Mouse (Mus musculus) lung, embryonic 15.5 days (tissue): ENCODE data around the gene Serpinb7. TPM values are rescaled to one million over a fixed set of nuclear protein-coding genes. Genes with fewer than 3 reads are reported as not detected.

Source experiments
- ATAC-seq: fragments of 200-750 bp; cut with Nextera tagmentation; 2 replicates; pipeline ENCODE4 v1.8.0; 2017; ENCODE audit warnings: moderate number of reproducible peaks, borderline replicate concordance; ENCODE audit not compliant: low FRiP score, low TSS enrichment; ENCODE audit errors: extremely low read depth
- H3K27ac ChIP-seq: fragments of 300-500 bp; sonication (generic); 2 replicates; pipeline ENCODE4 v1.5.1; 2015; ENCODE audit warnings: moderate library complexity, mild to moderate bottlenecking, inconsistent platforms
- H3K27me3 ChIP-seq: fragments of 300-500 bp; sonication (generic); 2 replicates; pipeline ENCODE4 v1.6.1; 2015; ENCODE audit warnings: inconsistent platforms
- H3K36me3 ChIP-seq: fragments of 300-500 bp; sonication (generic); 2 replicates; pipeline ENCODE4 v1.6.1; 2015; ENCODE audit warnings: inconsistent platforms
- H3K4me1 ChIP-seq: fragments of 300-500 bp; sonication (generic); 2 replicates; pipeline ENCODE4 v1.6.1; 2015; ENCODE audit warnings: inconsistent platforms
- H3K4me2 ChIP-seq: fragments of 300-500 bp; sonication (generic); 2 replicates; pipeline ENCODE4 v1.6.1; 2015; ENCODE audit warnings: inconsistent platforms, mild to moderate bottlenecking, moderate library complexity
- H3K4me3 ChIP-seq: fragments of 300-500 bp; sonication (generic); 2 replicates; pipeline ENCODE4 v1.5.1; 2015; ENCODE audit warnings: mild to moderate bottlenecking, inconsistent platforms
- H3K9ac ChIP-seq: fragments of 300-500 bp; sonication (generic); 2 replicates; pipeline ENCODE4 v1.6.1; 2015; ENCODE audit warnings: inconsistent platforms
- H3K9me3 ChIP-seq: fragments of 300-500 bp; sonication (generic); 2 replicates; pipeline ENCODE4 v1.6.1; 2016; ENCODE audit warnings: inconsistent platforms
- WGBS: fragments of 180-500 bp; shearing (Covaris S2); methylation state at CpG from one replicate; pipeline ENCODE4 v1.1.7; 2015; 5-methylcytosine and 5-hydroxymethylcytosine counted together
- polyA plus RNA-seq: library from polyadenylated mRNA; unstranded; fragments of >200 nt; fragmentation: Nextera tagmentation; extraction: Ambion mirVana; gene quantifications from 2 replicates; pipeline ENCODE4 v1.2.1, GENCODE M21; 2015

Serpinb7 gene
- polyA plus RNA-seq: 0.20 and 0.52 TPM in 2 replicates

GRCm38 (mm10) chr1:107399355-107399754, at the start of gene Serpinb7:
Serpinb7 (plus strand) TSS chr1:107399655.
- H3K4me2 ChIP-seq: no peak within 1 kb of the TSS
- H3K4me1 ChIP-seq: no peaks in the 10 kb centered on the region
- H3K36me3 ChIP-seq: no peaks in the 10 kb centered on the region
- H3K27me3 ChIP-seq: no peaks in the 10 kb centered on the region
- no peak within 1 kb of the TSS for H3K9ac ChIP-seq
- no peak within 1 kb of the TSS for H3K27ac ChIP-seq
- no peak within 1 kb of the TSS for H3K4me3 ChIP-seq
- ATAC-seq: no peak
- no peaks in the 10 kb centered on the region for H3K9me3 ChIP-seq
- 61% methylated on average over 3 of the region's 3 CpGs for WGBS

- no peaks in the 10 kb centered on the region for H3K4me1 ChIP-seq
- 36% methylated on average over 3 of the region's 3 CpGs for WGBS
These were observed 49.1 kb upstream of the Serpinb7 start for GRCm38 (mm10) chr1:107350392-107350791.

GRCm38 (mm10) chr1:107351115-107351514, 48.3 kb upstream of the Serpinb7 start:
- 40% methylated on average over 2 of the region's 2 CpGs for WGBS
- H3K4me1 ChIP-seq: no peaks in the 10 kb centered on the region
- no peak overlapping the region for H3K4me3 ChIP-seq
- H3K9me3 ChIP-seq: no peaks in the 10 kb centered on the region
- H3K9ac ChIP-seq: no peak overlapping the region
- no peaks in the 10 kb centered on the region for H3K36me3 ChIP-seq
- H3K27ac ChIP-seq: no peak overlapping the region
- H3K27me3 ChIP-seq: no peaks in the 10 kb centered on the region
- ATAC-seq: no peak
- H3K4me2 ChIP-seq: no peak overlapping the region

More at GRCm38 (mm10) chr1:107350392-107350791, 49.1 kb upstream of the Serpinb7 start:
- H3K36me3 ChIP-seq: no peaks in the 10 kb centered on the region
- H3K9ac ChIP-seq: no peak overlapping the region
- H3K9me3 ChIP-seq: no peaks in the 10 kb centered on the region
- H3K27ac ChIP-seq: no peak overlapping the region
- no peaks in the 10 kb centered on the region for H3K27me3 ChIP-seq
- no peak overlapping the region for H3K4me3 ChIP-seq
- ATAC-seq: no peak
- no peak overlapping the region for H3K4me2 ChIP-seq

- Histone ChIP-seq H3K36me3 (no peaks in the 10 kb centered on the region), H3K27me3 (no peaks in the 10 kb centered on the region), H3K27ac (no peak overlapping the region), H3K4me1 (no peaks in the 10 kb centered on the region), H3K9me3 (no peaks in the 10 kb centered on the region), H3K4me2 (no peak overlapping the region), H3K4me3 (no peak overlapping the region), H3K9ac (no peak overlapping the region)
- WGBS: 38% methylated on average over 3 of the region's 3 CpGs
- no peak for ATAC-seq
These were observed 46.4 kb upstream of the Serpinb7 start for GRCm38 (mm10) chr1:107353046-107353445.

GRCm38 (mm10) chr1:107360898-107361297, 38.6 kb upstream of the Serpinb7 start, which contains the start of gene Serpinb11:
Serpinb11 (plus strand) TSS chr1:107361198.
- H3K4me2 ChIP-seq: no peak within 1 kb of the TSS
- no peaks in the 10 kb centered on the region for H3K4me1 ChIP-seq
- no peak within 1 kb of the TSS for H3K27ac ChIP-seq
- no peaks in the 10 kb centered on the region for H3K9me3 ChIP-seq
- no peaks in the 10 kb centered on the region for H3K36me3 ChIP-seq
- 64% methylated on average over 1 of the region's 1 CpGs for WGBS
- no peak for ATAC-seq
- H3K4me3 ChIP-seq: no peak within 1 kb of the TSS
- no peak within 1 kb of the TSS for H3K9ac ChIP-seq
- H3K27me3 ChIP-seq: no peaks in the 10 kb centered on the region

- Histone ChIP-seq H3K27ac (no peak overlapping the region), H3K4me3 (no peak overlapping the region), H3K4me1 (no peaks in the 10 kb centered on the region), H3K4me2 (no peak overlapping the region), H3K9ac (no peak overlapping the region), H3K9me3 (no peaks in the 10 kb centered on the region), H3K36me3 (no peaks in the 10 kb centered on the region), H3K27me3 (no peaks in the 10 kb centered on the region)
- no peak for ATAC-seq
- WGBS: 61% methylated on average over 7 of the region's 7 CpGs
These were observed 33.5 kb upstream of the Serpinb7 start for GRCm38 (mm10) chr1:107365973-107366372.

GRCm38 (mm10) chr1:107368944-107369343, 30.5 kb upstream of the Serpinb7 start:
- WGBS: 62% methylated on average over 2 of the region's 2 CpGs
- H3K4me2 ChIP-seq: no peak overlapping the region
- no peak for ATAC-seq

GRCm38 (mm10) chr1:107376952-107377351, 22.5 kb upstream of the Serpinb7 start:
- no peaks in the 10 kb centered on the region for H3K36me3 ChIP-seq
- H3K9me3 ChIP-seq: no peaks in the 10 kb centered on the region
- no peaks in the 10 kb centered on the region for H3K27me3 ChIP-seq
- no peak for ATAC-seq
- 30% methylated on average over 4 of the region's 4 CpGs for WGBS
- H3K4me3 ChIP-seq: no peak overlapping the region
- no peak overlapping the region for H3K4me2 ChIP-seq
- H3K9ac ChIP-seq: no peak overlapping the region
- no peak overlapping the region for H3K27ac ChIP-seq
- no peaks in the 10 kb centered on the region for H3K4me1 ChIP-seq

More at GRCm38 (mm10) chr1:107368944-107369343, 30.5 kb upstream of the Serpinb7 start:
- Histone ChIP-seq H3K4me1 (no peaks in the 10 kb centered on the region), H3K36me3 (no peaks in the 10 kb centered on the region), H3K27me3 (no peaks in the 10 kb centered on the region), H3K9me3 (no peaks in the 10 kb centered on the region), H3K27ac (no peak overlapping the region), H3K4me3 (no peak overlapping the region), H3K9ac (no peak overlapping the region)

GRCm38 (mm10) chr1:107378368-107378767, 21.1 kb upstream of the Serpinb7 start:
- ATAC-seq: no peak
- Histone ChIP-seq H3K27me3 (no peaks in the 10 kb centered on the region), H3K9me3 (no peaks in the 10 kb centered on the region), H3K36me3 (no peaks in the 10 kb centered on the region), H3K4me1 (no peaks in the 10 kb centered on the region), H3K4me2 (no peak overlapping the region), H3K27ac (no peak overlapping the region), H3K9ac (no peak overlapping the region), H3K4me3 (no peak overlapping the region)

- Histone ChIP-seq H3K27ac (no peak overlapping the region), H3K9ac (no peak overlapping the region), H3K4me1 (no peaks in the 10 kb centered on the region), H3K27me3 (no peaks in the 10 kb centered on the region), H3K4me2 (no peak overlapping the region), H3K36me3 (no peaks in the 10 kb centered on the region), H3K4me3 (no peak overlapping the region), H3K9me3 (no peaks in the 10 kb centered on the region)
- ATAC-seq: no peak
These were observed 18.0 kb upstream of the Serpinb7 start for GRCm38 (mm10) chr1:107381491-107381890.

GRCm38 (mm10) chr1:107382404-107382803, 17.1 kb upstream of the Serpinb7 start:
- Histone ChIP-seq H3K4me2 (no peak overlapping the region), H3K9me3 (no peaks in the 10 kb centered on the region), H3K4me3 (no peak overlapping the region), H3K4me1 (no peaks in the 10 kb centered on the region), H3K9ac (no peak overlapping the region), H3K27me3 (no peaks in the 10 kb centered on the region), H3K36me3 (no peaks in the 10 kb centered on the region), H3K27ac (no peak overlapping the region)
- WGBS: 81% methylated on average over 1 of the region's 1 CpGs
- ATAC-seq: no peak

GRCm38 (mm10) chr1:107384532-107384931, 14.9 kb upstream of the Serpinb7 start:
- H3K27ac ChIP-seq: no peak overlapping the region
- no peak overlapping the region for H3K9ac ChIP-seq
- 82% methylated on average over 9 of the region's 9 CpGs for WGBS
- no peaks in the 10 kb centered on the region for H3K27me3 ChIP-seq
- H3K4me1 ChIP-seq: no peaks in the 10 kb centered on the region
- ATAC-seq: no peak
- H3K4me2 ChIP-seq: no peak overlapping the region
- no peak overlapping the region for H3K4me3 ChIP-seq
- no peaks in the 10 kb centered on the region for H3K36me3 ChIP-seq
- no peaks in the 10 kb centered on the region for H3K9me3 ChIP-seq

- Histone ChIP-seq H3K9me3 (no peaks in the 10 kb centered on the region), H3K4me1 (no peaks in the 10 kb centered on the region), H3K36me3 (no peaks in the 10 kb centered on the region), H3K4me3 (no peak overlapping the region), H3K27ac (no peak overlapping the region), H3K27me3 (no peaks in the 10 kb centered on the region), H3K4me2 (no peak overlapping the region), H3K9ac (no peak overlapping the region)
- ATAC-seq: no peak
- 68% methylated on average over 2 of the region's 2 CpGs for WGBS
These were observed 9.7 kb upstream of the Serpinb7 start for GRCm38 (mm10) chr1:107389753-107390152.
